Mouse (Mus musculus): Measurements from ENCODE around the gene Cldn7. TPM values are rescaled to one million over a fixed set of nuclear protein-coding genes. Genes with fewer than 3 reads are reported as not detected.
"Not testable (repeated sequence)": the region's sequence is repeated elsewhere in the genome, so short reads cannot be mapped to it uniquely, and the experiment has no call there.

The Cldn7 gene
- polyA plus RNA-seq, 1 experiment from 2014 or later: not detected

DNA sequence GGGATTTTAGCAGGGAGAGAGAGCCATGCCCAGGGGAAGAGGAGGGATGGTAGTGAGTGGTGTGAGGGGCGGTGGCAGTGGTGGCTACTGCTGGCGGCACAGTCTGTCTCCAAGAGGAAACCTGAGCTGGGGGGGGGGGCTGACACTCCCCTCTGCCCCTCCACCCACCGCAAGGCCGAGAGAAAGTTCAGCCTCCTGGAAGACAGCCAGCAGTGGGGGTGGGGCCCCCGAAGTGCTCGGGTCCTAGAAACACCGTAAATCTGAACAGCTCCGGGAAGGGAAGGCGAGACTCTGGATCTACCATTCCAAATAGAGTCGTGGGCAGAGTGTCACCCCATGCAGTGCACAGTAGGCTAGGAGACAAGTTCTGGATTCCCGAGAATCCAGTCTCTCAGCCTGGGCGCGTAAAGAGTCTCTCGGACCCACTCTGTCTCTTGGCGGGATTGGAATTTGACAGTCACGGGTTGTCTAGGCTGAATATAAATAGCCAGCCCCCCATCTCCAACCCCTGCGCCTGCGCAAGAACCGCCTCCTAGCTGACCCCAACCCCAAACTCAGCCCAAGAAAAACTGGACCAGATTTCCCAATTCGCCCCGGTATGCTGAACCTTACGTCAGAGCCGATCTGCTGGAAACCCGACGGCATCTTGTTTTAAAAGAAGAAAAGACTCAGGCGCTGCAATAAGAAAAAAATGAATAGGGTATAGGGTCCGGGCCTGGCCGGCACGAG is 17.1 kb upstream of the Cldn7 start:
- under 1% methylated on average over 29 of the region's 29 CpGs for WGBS
- Histone ChIP-seq H3K27ac (ENCODE audit: low read depth, low read length) (peak overlapping the region; percentile 39; the same call in 1 of the 2 replicates), H3K4me2 (ENCODE audit: low read length) (peak overlapping the region; percentile 59), H3K4me3 (ENCODE audit: low read depth, low read length) (peak overlapping the region; percentile 43), H3K36me3 (ENCODE audit: control insufficient read depth, insufficient read depth, low read length) (peaks cover 11% of the 10 kb centered on the region), H3K27me3 (replicated peaks; ENCODE audit: control insufficient read depth, insufficient read depth, low read length) (no peaks in the 10 kb centered on the region), H3K9me3 (replicated peaks; ENCODE audit: control insufficient read depth, low read length) (no peaks in the 10 kb centered on the region), H3K9ac (ENCODE audit: low read length) (peak overlapping the region; percentile 59), H3K4me1 (ENCODE audit: control insufficient read depth, insufficient read depth, low read length) (peaks cover 10% of the 10 kb centered on the region)
- DNase-seq (ENCODE audit: low spot score) (peak; percentile 53), ATAC-seq (peak; percentile 38)

- H3K27me3 ChIP-seq (replicated peaks; ENCODE audit: control insufficient read depth, insufficient read depth, low read length): no peaks in the 10 kb centered on the region
- peaks cover 10% of the 10 kb centered on the region for H3K4me1 ChIP-seq (ENCODE audit: control insufficient read depth, insufficient read depth, low read length)
- peak within 1 kb of the TSS; percentile 43 for H3K4me3 ChIP-seq (ENCODE audit: low read depth, low read length)
- H3K9me3 ChIP-seq (replicated peaks; ENCODE audit: control insufficient read depth, low read length): no peaks in the 10 kb centered on the region
- H3K36me3 ChIP-seq (ENCODE audit: control insufficient read depth, insufficient read depth, low read length): peaks cover 9% of the 10 kb centered on the region
- ATAC-seq (peak; percentile 96), DNase-seq (ENCODE audit: low spot score) (peak; percentile 96)
- peak within 1 kb of the TSS; percentile 59 for H3K9ac ChIP-seq (ENCODE audit: low read length)
- peak within 1 kb of the TSS; percentile 80 for H3K27ac ChIP-seq (ENCODE audit: low read depth, low read length)
- WGBS: under 1% methylated on average over 33 of the region's 34 CpGs
- H3K4me2 ChIP-seq (ENCODE audit: low read length): peak within 1 kb of the TSS; percentile 59
These were observed 16.4 kb upstream of the Cldn7 start, which contains the start of gene Slc2a4 for GRCm38 (mm10) chr11:69948066-69948762. TSS of gene Slc2a4 (minus strand) at chr11:69948188.

DNA sequence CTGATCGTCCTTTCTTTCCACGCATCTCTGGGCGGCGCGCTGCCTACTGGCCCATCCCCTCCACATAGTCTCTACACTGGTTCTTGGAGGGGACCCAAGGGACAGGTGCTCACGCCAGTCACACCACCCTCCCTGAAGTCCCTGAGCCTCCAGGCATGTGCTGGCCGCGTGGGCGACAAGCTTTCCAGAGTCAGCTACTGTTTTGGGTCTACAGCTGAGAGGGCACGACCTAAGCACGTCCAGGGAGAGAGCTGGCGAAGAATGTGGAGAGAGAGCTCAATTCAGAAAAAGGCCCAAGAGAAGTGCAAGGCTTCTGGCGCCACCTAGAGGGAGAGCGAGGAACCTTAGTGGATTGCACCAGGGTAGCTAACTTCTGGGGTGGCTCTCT is 15.8 kb upstream of the Cldn7 start:
- Histone ChIP-seq H3K9ac (ENCODE audit: low read length) (peak overlapping the region; percentile 59), H3K27ac (ENCODE audit: low read depth, low read length) (peak overlapping the region; percentile 80)
- ATAC-seq: peak; percentile 63

GRCm38 (mm10) chr11:69950807-69951459 is 13.6 kb upstream of the Cldn7 start:
- Histone ChIP-seq H3K4me2 (ENCODE audit: low read length) (no peak overlapping the region), H3K4me3 (ENCODE audit: low read depth, low read length) (no peak overlapping the region), H3K27me3 (replicated peaks; ENCODE audit: control insufficient read depth, insufficient read depth, low read length) (no peaks in the 10 kb centered on the region), H3K36me3 (ENCODE audit: control insufficient read depth, insufficient read depth, low read length) (no peaks in the 10 kb centered on the region), H3K9ac (ENCODE audit: low read length) (no peak overlapping the region), H3K4me1 (ENCODE audit: control insufficient read depth, insufficient read depth, low read length) (peaks cover 10% of the 10 kb centered on the region), H3K9me3 (replicated peaks; ENCODE audit: control insufficient read depth, low read length) (no peaks in the 10 kb centered on the region), H3K27ac (ENCODE audit: low read depth, low read length) (no peak overlapping the region)
- DNase-seq (ENCODE audit: low spot score): no peak
- no peak for ATAC-seq
- 39% methylated on average over 4 of the region's 4 CpGs for WGBS

More for the DNA sequence above, 15.8 kb upstream of the Cldn7 start:
- 0% methylated on average over 14 of the region's 14 CpGs for WGBS
- Histone ChIP-seq H3K4me3 (ENCODE audit: low read depth, low read length) (peak overlapping the region; percentile 43), H3K4me1 (ENCODE audit: control insufficient read depth, insufficient read depth, low read length) (peaks cover 10% of the 10 kb centered on the region), H3K9me3 (replicated peaks; ENCODE audit: control insufficient read depth, low read length) (no peaks in the 10 kb centered on the region), H3K4me2 (ENCODE audit: low read length) (peak overlapping the region; percentile 59), H3K36me3 (ENCODE audit: control insufficient read depth, insufficient read depth, low read length) (peaks cover 8% of the 10 kb centered on the region), H3K27me3 (replicated peaks; ENCODE audit: control insufficient read depth, insufficient read depth, low read length) (no peaks in the 10 kb centered on the region)
- DNase-seq (ENCODE audit: low spot score): peak; percentile 90

DNA sequence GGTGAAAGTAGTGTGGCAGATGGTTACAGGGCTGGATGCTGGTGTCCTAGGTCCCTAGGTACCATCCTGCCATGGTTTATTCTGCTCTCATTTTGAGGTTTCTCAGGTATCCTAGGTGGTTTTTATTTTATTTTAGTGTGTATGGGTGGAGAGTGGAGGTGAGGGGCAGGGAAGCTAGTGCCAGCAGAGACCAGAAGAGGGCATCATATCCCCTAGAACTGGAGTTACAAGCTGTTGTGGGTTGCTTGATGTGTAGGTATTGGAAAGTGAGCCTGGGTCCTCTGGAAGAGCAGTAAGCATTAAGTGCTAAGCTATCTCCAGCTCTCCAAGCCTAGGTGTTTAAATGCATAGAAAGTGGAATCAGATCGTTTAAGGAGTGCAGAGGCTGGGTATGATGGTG is 12.3 kb upstream of the Cldn7 start:
- Histone ChIP-seq H3K4me3 (ENCODE audit: low read depth, low read length) (no peak overlapping the region), H3K27ac (ENCODE audit: low read depth, low read length) (no peak overlapping the region), H3K27me3 (replicated peaks; ENCODE audit: control insufficient read depth, insufficient read depth, low read length) (no peaks in the 10 kb centered on the region), H3K4me2 (ENCODE audit: low read length) (no peak overlapping the region), H3K36me3 (ENCODE audit: control insufficient read depth, insufficient read depth, low read length) (no peaks in the 10 kb centered on the region), H3K4me1 (ENCODE audit: control insufficient read depth, insufficient read depth, low read length) (peaks cover 10% of the 10 kb centered on the region), H3K9ac (ENCODE audit: low read length) (no peak overlapping the region), H3K9me3 (replicated peaks; ENCODE audit: control insufficient read depth, low read length) (no peaks in the 10 kb centered on the region)
- ATAC-seq (no peak), DNase-seq (ENCODE audit: low spot score) (no peak)
- 47% methylated on average over 1 of the region's 1 CpGs for WGBS

DNA sequence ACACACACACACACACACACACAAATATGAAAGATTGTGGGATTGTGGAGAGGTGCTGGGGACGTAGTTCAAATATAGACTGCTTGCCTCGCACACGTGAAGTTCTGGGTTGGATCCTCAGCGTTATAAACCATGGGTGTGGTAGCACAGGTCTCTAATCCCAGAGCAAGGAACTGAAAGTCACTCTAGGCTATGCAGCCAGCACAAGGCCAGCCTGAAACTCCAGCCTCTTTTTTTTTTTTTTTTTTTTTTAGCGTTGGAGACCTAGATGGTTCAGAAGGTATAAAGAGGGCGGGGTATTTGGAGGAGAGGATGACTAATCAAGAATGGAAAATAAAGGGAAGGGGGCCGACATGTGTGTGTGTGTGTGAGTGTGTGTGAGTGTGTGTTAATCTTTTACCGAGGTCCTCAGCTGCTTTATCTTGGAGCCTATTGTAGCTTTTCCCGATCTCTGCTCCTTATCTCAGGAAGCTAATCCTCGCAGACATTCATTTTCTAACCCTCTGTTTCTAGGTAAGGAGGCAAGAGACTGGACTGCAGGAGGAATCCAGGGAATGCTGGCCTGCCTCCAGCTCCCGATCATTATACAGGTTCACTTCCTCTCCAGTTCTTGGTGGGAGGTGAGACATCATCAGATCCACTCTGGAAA is 11.2 kb upstream of the Cldn7 start:
- no peak for DNase-seq (ENCODE audit: low spot score)
- no peak overlapping the region for H3K4me2 ChIP-seq (ENCODE audit: low read length)
- 70% methylated on average over 11 of the region's 11 CpGs for WGBS
- no peaks in the 10 kb centered on the region for H3K36me3 ChIP-seq (ENCODE audit: control insufficient read depth, insufficient read depth, low read length)
- no peaks in the 10 kb centered on the region for H3K27me3 ChIP-seq (replicated peaks; ENCODE audit: control insufficient read depth, insufficient read depth, low read length)
- no peak for ATAC-seq
- H3K9me3 ChIP-seq (replicated peaks; ENCODE audit: control insufficient read depth, low read length): no peaks in the 10 kb centered on the region
- no peak overlapping the region for H3K9ac ChIP-seq (ENCODE audit: low read length)
- H3K27ac ChIP-seq (ENCODE audit: low read depth, low read length): no peak overlapping the region
- H3K4me1 ChIP-seq (ENCODE audit: control insufficient read depth, insufficient read depth, low read length): peaks cover 4% of the 10 kb centered on the region
- no peak overlapping the region for H3K4me3 ChIP-seq (ENCODE audit: low read depth, low read length)

GRCm38 (mm10) chr11:69955618-69956017 is 9.0 kb upstream of the Cldn7 start:
- H3K9ac ChIP-seq (ENCODE audit: low read length); H3K4me2 ChIP-seq (ENCODE audit: low read length); DNase-seq (ENCODE audit: low spot score); H3K9me3 ChIP-seq (replicated peaks; ENCODE audit: control insufficient read depth, low read length); H3K27ac ChIP-seq (ENCODE audit: low read depth, low read length); H3K4me3 ChIP-seq (ENCODE audit: low read depth, low read length); H3K36me3 ChIP-seq (ENCODE audit: control insufficient read depth, insufficient read depth, low read length); H3K27me3 ChIP-seq (replicated peaks; ENCODE audit: control insufficient read depth, insufficient read depth, low read length); H3K4me1 ChIP-seq (ENCODE audit: control insufficient read depth, insufficient read depth, low read length); ATAC-seq: not testable (repeated sequence)
- 75% methylated on average over 4 of the region's 4 CpGs for WGBS

DNA sequence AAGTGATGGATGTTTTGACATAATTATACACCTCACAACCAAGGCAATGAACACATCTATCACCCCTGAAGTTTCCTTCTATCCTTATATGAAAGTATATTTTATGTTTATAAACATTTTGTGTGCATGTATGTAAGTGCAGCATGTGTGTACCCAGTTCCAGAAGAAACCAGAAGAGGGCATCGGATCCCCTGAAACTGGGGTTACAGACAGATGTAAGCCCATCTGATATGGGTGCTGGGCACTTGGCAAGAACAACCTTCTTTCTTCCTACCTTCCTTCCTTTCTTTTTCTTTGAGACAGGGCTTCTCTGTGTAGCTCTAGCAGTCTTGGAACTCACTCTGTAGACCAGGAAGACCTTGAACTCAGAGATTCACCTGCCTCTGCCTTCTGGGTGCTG is 8.4 kb upstream of the Cldn7 start:
- DNase-seq (ENCODE audit: low spot score): no peak
- 91% methylated on average over 1 of the region's 1 CpGs for WGBS

More for the DNA sequence above, 8.4 kb upstream of the Cldn7 start:
- Histone ChIP-seq H3K4me3 (ENCODE audit: low read depth, low read length) (no peak overlapping the region), H3K36me3 (ENCODE audit: control insufficient read depth, insufficient read depth, low read length) (no peaks in the 10 kb centered on the region), H3K27ac (ENCODE audit: low read depth, low read length) (no peak overlapping the region), H3K4me1 (ENCODE audit: control insufficient read depth, insufficient read depth, low read length) (no peaks in the 10 kb centered on the region), H3K27me3 (replicated peaks; ENCODE audit: control insufficient read depth, insufficient read depth, low read length) (no peaks in the 10 kb centered on the region), H3K4me2 (ENCODE audit: low read length) (no peak overlapping the region), H3K9me3 (replicated peaks; ENCODE audit: control insufficient read depth, low read length) (no peaks in the 10 kb centered on the region), H3K9ac (ENCODE audit: low read length) (no peak overlapping the region)
- no peak for ATAC-seq

Data from forebrain, embryonic 14.5 days (tissue).